Mouse (Mus musculus): ENCODE data around the gene Fads6. TPM values are rescaled to one million over a fixed set of nuclear protein-coding genes. Genes with fewer than 3 reads are reported as not detected.

Gene Fads6
- polyA plus RNA-seq, 1 experiment from 2014 or later = 0.26 TPM

DNA sequence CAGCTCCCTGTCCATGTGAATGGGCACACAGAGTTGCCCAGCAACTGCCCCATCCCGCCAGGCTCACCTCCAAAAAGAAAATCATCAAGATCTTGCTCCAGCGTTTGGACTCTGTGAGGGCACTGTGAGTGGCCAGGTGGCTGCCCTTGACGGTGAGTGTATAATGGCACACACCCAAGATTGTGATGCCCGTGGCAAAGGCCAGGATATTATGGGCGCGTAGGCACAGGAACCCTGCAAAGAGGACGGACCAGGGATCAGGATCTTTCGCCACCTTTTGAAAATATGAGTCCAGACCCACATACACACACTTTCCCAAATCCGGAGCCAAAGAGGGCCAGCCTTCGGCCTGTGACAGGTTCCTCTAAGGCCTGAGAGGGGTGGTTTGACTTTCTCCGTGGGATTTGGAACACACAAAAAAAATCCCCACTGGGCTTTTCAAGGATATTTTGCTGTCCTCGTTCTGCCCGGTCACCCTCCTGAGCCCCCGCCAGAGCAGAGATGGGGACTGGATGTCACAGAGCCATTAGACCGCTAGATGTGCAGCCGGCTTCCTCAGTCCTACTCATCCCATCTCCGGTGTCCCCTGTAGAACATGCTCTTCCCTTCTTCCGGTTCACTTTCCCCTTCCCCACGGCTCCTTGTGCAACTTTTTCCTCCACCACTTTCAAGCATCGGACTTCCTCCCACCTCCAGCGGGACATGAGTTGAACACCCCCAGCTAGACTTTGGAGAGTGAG lies 822 bp downstream of the Fads6 start:
- Histone ChIP-seq H3K27me3 (peaks cover 35% of the 10 kb centered on the region), H3K9ac (peak overlapping the region; percentile 61), H3K4me3 (replicated peaks) (peak overlapping the region; percentile 49), H3K4me2 (peak overlapping the region; percentile 88), H3K9me3 (no peaks in the 10 kb centered on the region), H3K36me3 (replicated peaks) (no peaks in the 10 kb centered on the region), H3K4me1 (peaks cover 11% of the 10 kb centered on the region), H3K27ac (no peak overlapping the region)
- 51% methylated on average over 21 of the region's 21 CpGs for WGBS
- ATAC-seq (ENCODE audit: low FRiP score) = no peak

DNA sequence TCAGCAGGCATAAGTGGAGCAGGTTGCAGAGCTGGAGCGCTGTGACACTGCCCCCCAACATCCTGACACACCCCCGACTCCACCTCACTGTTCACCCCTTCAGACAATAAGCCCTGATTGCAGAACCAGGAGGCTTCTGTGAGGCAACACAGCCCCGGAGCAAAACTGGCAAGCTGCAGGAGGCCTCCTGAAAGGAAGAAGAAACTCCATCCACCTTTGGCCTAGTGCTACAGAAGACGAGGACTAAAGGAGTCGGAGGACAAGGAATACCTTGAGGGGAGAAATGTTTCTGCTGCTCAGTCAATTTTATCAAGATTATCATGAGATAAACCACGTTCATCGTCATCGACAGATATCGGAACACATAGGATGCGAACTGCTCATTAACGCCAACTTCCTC lies 1.5 kb downstream of the Fads6 start:
- no peak overlapping the region for H3K4me3 ChIP-seq (replicated peaks)
- 91% methylated on average over 11 of the region's 11 CpGs for WGBS
- no peak overlapping the region for H3K27ac ChIP-seq
- no peak for ATAC-seq (ENCODE audit: low FRiP score)
- H3K4me2 ChIP-seq = no peak overlapping the region
- H3K4me1 ChIP-seq = peaks cover 11% of the 10 kb centered on the region
- H3K9ac ChIP-seq = no peak overlapping the region
- H3K36me3 ChIP-seq (replicated peaks) = no peaks in the 10 kb centered on the region
- H3K27me3 ChIP-seq = peaks cover 35% of the 10 kb centered on the region
- no peaks in the 10 kb centered on the region for H3K9me3 ChIP-seq

DNA sequence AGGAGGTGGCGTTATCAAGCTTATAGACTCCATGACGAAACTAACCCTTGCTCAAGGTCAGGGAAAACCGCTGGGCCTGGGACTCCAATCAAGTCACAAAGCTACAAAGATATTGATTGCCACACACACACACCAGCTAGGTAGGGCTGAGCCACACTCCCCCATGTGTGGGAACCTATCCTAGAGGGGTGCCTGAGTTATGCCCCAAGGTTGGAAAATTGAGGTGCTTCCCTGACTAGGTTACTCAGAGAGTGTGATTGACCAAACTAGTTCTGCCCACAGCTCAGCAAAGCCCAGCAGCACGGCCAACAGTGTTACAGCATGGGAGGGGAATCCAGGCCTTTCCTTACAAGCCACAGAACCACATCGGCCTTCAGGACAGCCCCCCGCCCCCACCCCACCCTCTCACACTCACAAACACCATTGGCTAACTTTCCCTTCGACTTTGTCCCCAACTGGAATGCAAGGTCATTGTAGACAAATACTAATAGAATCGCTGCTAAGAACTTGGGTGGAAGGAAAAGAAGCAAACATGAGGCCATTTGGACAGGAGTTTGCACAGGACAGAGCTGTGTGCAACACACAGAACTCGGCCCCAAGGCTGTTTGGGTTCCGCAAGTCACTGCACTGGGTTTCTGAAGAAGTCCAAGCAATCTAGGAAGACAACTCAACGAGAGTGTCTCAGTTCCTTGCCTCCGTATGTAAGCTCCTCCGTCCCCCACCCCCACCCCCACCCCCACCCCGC lies 4.7 kb downstream of the Fads6 start:
- 71% methylated on average over 14 of the region's 14 CpGs for WGBS
- no peaks in the 10 kb centered on the region for H3K36me3 ChIP-seq (replicated peaks)
- H3K4me1 ChIP-seq = peaks cover 11% of the 10 kb centered on the region
- H3K4me3 ChIP-seq (replicated peaks) = no peak overlapping the region
- peaks cover 25% of the 10 kb centered on the region for H3K27me3 ChIP-seq
- no peak overlapping the region for H3K27ac ChIP-seq
- H3K9ac ChIP-seq = no peak overlapping the region
- no peak overlapping the region for H3K4me2 ChIP-seq
- ATAC-seq (ENCODE audit: low FRiP score) = no peak
- no peaks in the 10 kb centered on the region for H3K9me3 ChIP-seq

DNA sequence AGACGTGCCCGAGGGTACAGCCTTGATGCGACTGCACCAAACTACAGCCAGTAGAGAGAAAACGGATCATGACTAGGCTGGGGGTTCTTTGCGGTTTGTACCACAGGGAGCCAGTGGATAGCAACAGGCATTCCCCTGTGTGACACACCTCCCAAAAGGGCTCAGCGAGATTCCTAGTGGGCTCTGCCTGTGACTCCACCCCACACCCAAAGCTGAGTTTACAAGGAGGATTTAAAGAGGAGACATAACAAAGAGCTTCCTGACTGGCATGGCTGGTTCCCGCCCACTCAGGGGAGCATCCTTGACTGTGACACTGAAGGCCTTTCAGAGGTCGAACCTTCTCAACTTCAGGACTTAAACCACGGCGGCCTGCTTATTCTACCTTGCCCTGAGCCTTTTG lies 6.0 kb downstream of the Fads6 start:
- H3K27me3 ChIP-seq = peaks cover 13% of the 10 kb centered on the region
- H3K4me3 ChIP-seq (replicated peaks) = no peak overlapping the region
- no peak overlapping the region for H3K4me2 ChIP-seq
- H3K9ac ChIP-seq = no peak overlapping the region
- no peaks in the 10 kb centered on the region for H3K9me3 ChIP-seq
- H3K36me3 ChIP-seq (replicated peaks) = no peaks in the 10 kb centered on the region
- H3K4me1 ChIP-seq = peaks cover 6% of the 10 kb centered on the region; the same call in 1 of the 2 replicates
- no peak for ATAC-seq (ENCODE audit: low FRiP score)
- no peak overlapping the region for H3K27ac ChIP-seq
- 84% methylated on average over 10 of the region's 10 CpGs for WGBS

DNA sequence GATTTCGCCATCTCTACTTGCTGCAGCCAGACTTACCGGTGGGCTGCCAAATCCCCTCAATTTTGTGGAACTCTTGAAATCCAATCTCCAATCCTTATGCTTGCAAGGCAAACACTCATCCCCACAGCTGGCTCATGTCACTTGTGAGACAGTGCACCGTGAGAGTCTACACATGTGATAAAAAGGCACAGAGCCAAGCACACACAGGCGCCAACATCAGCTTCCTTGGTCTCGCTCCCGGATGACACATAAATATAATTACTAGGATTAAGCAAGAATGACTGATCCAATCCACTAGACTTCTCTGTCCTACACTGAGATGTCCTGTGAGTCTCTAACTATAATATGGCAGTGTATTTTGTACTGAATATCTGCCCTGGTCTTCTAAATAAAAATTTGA lies 6.5 kb downstream of the Fads6 start:
- no peaks in the 10 kb centered on the region for H3K9me3 ChIP-seq
- no peak overlapping the region for H3K9ac ChIP-seq
- WGBS = 93% methylated on average over 6 of the region's 6 CpGs
- peaks cover 6% of the 10 kb centered on the region; the same call in 1 of the 2 replicates for H3K4me1 ChIP-seq
- H3K36me3 ChIP-seq (replicated peaks) = no peaks in the 10 kb centered on the region
- H3K4me3 ChIP-seq (replicated peaks) = no peak overlapping the region
- no peak overlapping the region for H3K4me2 ChIP-seq
- peaks cover 8% of the 10 kb centered on the region for H3K27me3 ChIP-seq
- H3K27ac ChIP-seq = no peak overlapping the region
- ATAC-seq (ENCODE audit: low FRiP score) = no peak

DNA sequence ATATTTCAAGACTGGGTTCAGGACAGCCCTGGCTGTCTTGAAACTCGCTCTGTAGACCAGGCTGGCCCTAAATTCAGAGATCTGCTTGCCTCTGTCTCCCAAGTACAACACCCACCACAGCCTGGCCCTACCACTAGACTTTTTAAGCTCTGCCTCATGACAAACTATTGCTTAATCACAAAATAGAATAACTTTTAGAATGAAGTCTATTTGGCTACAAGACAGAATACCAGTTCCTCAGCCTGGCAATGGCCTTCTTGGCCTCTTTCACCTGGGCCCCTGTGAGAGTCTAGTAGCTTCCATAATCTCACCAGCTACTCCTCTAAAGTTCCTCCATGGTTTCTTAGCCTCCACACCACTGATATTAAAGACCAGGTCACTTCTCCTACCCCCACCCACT lies 7.1 kb downstream of the Fads6 start:
- Histone ChIP-seq H3K9me3 (no peaks in the 10 kb centered on the region), H3K27me3 (peaks cover 2% of the 10 kb centered on the region; the same call in 1 of the 2 replicates), H3K36me3 (replicated peaks) (no peaks in the 10 kb centered on the region), H3K27ac (no peak overlapping the region), H3K4me2 (no peak overlapping the region), H3K4me3 (replicated peaks) (no peak overlapping the region), H3K9ac (no peak overlapping the region), H3K4me1 (peaks cover 6% of the 10 kb centered on the region; the same call in 1 of the 2 replicates)
- no peak for ATAC-seq (ENCODE audit: low FRiP score)
- 82% methylated on average over 1 of the region's 1 CpGs for WGBS

DNA sequence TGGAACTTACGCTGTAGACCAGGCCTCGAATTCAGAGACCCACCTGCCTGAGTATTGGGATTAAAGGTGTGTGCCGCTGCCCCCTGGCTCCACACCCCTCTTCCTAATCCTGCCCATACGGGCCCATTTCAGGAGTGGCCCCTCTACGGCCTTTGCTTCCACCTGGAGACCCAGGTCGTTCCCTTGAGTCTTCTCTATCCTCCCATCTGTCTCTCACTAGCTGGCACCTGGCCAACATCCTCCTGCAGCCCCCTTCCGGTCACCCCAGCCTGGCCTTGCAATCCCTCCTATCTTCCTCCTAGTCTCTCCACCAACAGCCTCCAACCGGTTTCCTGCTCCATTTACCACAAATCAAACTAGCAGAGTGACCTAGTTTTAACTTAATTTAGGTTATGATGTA lies 7.6 kb downstream of the Fads6 start:
- 87% methylated on average over 8 of the region's 8 CpGs for WGBS
- H3K9me3 ChIP-seq = no peaks in the 10 kb centered on the region
- H3K4me2 ChIP-seq = no peak overlapping the region
- H3K4me1 ChIP-seq = peaks cover 6% of the 10 kb centered on the region; the same call in 1 of the 2 replicates
- no peaks in the 10 kb centered on the region for H3K27me3 ChIP-seq
- no peak overlapping the region for H3K27ac ChIP-seq
- ATAC-seq (ENCODE audit: low FRiP score) = no peak
- no peak overlapping the region for H3K4me3 ChIP-seq (replicated peaks)
- no peak overlapping the region for H3K9ac ChIP-seq
- H3K36me3 ChIP-seq (replicated peaks) = no peaks in the 10 kb centered on the region

DNA sequence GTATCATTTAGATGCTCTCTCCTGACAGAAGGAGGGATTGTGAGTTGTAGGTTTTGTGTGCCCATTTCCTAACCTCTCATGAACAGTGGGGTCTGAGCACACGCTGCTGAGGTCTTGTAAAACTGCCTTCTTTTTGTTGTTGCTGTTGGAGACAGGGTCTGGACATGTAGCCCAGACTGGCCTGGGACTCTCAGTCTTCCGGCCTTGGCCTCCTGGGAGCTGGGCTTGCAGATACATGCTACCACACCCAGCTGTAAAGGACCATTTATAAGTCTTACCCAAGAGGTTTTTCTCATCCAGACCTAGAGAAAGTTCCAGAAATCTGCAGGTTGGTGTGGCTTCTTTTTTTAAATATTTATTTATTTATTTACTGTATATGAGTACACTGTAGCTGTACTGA lies 9.2 kb downstream of the Fads6 start:
- no peak for ATAC-seq (ENCODE audit: low FRiP score)
- Histone ChIP-seq H3K4me2 (no peak overlapping the region), H3K9ac (no peak overlapping the region), H3K27ac (no peak overlapping the region), H3K4me1 (peaks cover 6% of the 10 kb centered on the region; the same call in 1 of the 2 replicates), H3K27me3 (no peaks in the 10 kb centered on the region), H3K36me3 (replicated peaks) (no peaks in the 10 kb centered on the region), H3K9me3 (no peaks in the 10 kb centered on the region), H3K4me3 (replicated peaks) (no peak overlapping the region)
- 90% methylated on average over 2 of the region's 2 CpGs for WGBS

DNA sequence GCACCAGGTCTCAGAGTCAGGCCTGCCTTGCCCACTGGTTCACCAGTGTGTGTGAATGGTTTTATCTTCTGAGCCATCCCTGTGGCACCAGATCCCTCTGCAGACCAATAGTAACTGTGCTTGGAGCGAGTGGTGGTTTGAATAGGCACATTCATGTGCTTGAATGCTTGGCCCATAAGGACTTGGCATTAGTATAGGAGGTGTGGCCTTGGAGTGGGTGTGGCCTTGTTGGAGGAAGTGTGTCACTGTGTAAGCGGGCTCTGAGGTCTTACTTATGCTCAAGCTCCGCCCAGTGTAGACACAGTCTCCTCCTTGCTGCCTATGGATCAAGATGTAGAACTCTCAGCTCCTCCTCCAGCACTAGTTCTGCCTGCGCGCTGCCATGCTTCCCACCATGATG lies 10.1 kb downstream of the Fads6 start:
- Histone ChIP-seq H3K4me3 (replicated peaks) (no peak overlapping the region), H3K27me3 (no peaks in the 10 kb centered on the region), H3K9me3 (no peaks in the 10 kb centered on the region), H3K36me3 (replicated peaks) (no peaks in the 10 kb centered on the region), H3K27ac (no peak overlapping the region), H3K9ac (no peak overlapping the region), H3K4me2 (no peak overlapping the region), H3K4me1 (peaks cover 6% of the 10 kb centered on the region; the same call in 1 of the 2 replicates)
- no peak for ATAC-seq (ENCODE audit: low FRiP score)
- WGBS = 91% methylated on average over 5 of the region's 5 CpGs

- ATAC-seq (ENCODE audit: low FRiP score) = no peak
- no peak overlapping the region for H3K27ac ChIP-seq
Measured at GRCm38 (mm10) chr11:115286201-115286993, 11.1 kb downstream of the Fads6 start.

DNA sequence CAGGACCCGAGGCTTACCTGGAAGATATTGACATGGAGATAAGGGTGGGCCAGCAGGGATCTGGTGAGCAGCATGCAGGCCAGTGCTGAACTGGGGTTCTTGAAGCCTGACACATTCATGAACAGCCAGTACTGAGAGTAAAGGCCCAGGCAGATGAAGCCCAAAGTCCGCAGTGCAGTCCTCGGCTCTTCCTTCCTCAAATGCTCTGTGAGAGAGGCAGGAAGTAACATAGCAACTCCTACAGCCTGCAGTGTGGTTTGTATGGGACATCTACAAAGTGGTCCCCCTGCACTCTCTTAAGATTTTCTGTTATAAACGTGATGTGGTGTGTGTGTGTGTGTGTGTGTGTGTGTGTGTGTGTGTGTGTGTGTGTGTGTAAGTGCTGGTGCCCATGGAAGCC lies 12.2 kb downstream of the Fads6 start:
- peaks cover 6% of the 10 kb centered on the region; the same call in 1 of the 2 replicates for H3K4me1 ChIP-seq
- H3K27me3 ChIP-seq = no peaks in the 10 kb centered on the region
- no peak overlapping the region for H3K4me2 ChIP-seq
- H3K4me3 ChIP-seq (replicated peaks) = no peak overlapping the region
- H3K36me3 ChIP-seq (replicated peaks) = no peaks in the 10 kb centered on the region
- WGBS = 73% methylated on average over 4 of the region's 4 CpGs
- H3K27ac ChIP-seq = no peak overlapping the region
- no peaks in the 10 kb centered on the region for H3K9me3 ChIP-seq
- no peak for ATAC-seq (ENCODE audit: low FRiP score)
- H3K9ac ChIP-seq = no peak overlapping the region

More at GRCm38 (mm10) chr11:115286201-115286993, 11.1 kb downstream of the Fads6 start:
- Histone ChIP-seq H3K4me2 (no peak overlapping the region), H3K4me1 (peaks cover 6% of the 10 kb centered on the region; the same call in 1 of the 2 replicates), H3K4me3 (replicated peaks) (no peak overlapping the region), H3K36me3 (replicated peaks) (no peaks in the 10 kb centered on the region), H3K9me3 (no peaks in the 10 kb centered on the region), H3K9ac (no peak overlapping the region), H3K27me3 (no peaks in the 10 kb centered on the region)
- 81% methylated on average over 19 of the region's 19 CpGs for WGBS

All from forebrain, embryonic 12.5 days (tissue).